Mouse (Mus musculus) gastrocnemius, adult 18-20 months (tissue): ENCODE results near the gene Cdk2. TPM values are rescaled to one million over a fixed set of nuclear protein-coding genes. Genes with fewer than 3 reads are reported as not detected.
"Not testable (repeated sequence)": the region's sequence is repeated elsewhere in the genome, so short reads cannot be mapped to it uniquely, and the experiment has no call there.

ENCODE experiments used
- DNase-seq: peaks from one replicate; pipeline ENCODE4 v3.0.0; 2021; ENCODE audit warnings: low spot score
- long read RNA-seq, 2 experiments: library from polyadenylated mRNA; stranded (forward); transcript quantifications; one replicate each; pipeline ENCODE4 v2.0.0; 2021
- total RNA-seq, 2 experiments: library from RNA; stranded (reverse); gene quantifications; 2 replicates each; pipeline ENCODE4 v1.2.3; 2021

Gene Cdk2
- total RNA-seq, result 1 to 10 TPM; 2.3 to 2.7 TPM
- long read RNA-seq, experiment 1, partial matches to known transcripts, result 0 of 1 reads
- long read RNA-seq, experiment 1, other reads (novel, unspliced or antisense), result 1 of 1 reads
- long read RNA-seq, experiment 2, partial matches to known transcripts, result 0 of 3 reads
- long read RNA-seq, experiment 2, other reads (novel, unspliced or antisense), result 0 of 3 reads

DNA sequence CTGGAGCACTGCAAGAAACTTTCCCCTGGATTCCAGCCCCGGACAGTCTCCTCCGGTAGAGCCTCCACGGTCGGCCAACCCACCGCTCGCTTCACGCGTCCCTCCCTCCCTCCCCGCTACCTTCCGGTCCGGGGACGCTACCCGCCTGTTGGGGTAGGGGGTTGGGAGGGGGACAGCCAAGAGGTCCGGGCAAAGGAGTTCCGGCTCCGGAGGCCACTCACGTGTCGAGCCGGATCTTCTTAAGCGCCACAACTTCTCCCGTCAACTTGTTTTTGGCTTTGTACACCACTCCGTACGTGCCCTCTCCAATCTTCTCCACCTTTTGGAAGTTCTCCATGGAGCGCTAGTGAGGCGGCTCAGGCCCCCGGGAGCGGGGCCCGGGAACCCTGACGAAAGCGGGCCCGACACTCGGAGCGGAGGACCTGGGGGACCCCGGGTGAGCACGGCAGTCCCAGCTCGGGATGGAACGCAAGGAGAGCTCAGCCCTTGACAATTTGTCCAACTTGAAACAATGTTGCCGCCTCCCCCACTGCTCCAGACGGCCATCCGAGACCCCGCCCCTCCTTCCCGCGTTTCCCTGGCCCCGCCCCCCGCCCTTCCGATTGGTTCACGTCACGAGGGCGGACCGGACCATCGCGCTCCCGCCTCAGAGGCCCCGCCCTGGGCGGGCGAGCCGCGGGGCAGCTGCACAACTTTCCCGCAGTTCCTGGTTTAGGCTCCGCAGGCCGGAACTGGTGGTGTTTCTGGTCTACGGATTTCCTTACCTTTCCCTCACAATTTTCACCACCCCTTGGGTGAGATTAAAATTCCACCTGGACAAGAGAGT, at the start of gene Cdk2:
TSS of gene Cdk2 (minus strand) at position 541 of the 826 bp plus-strand sequence.
- DNase-seq, result peak; percentile 93

DNA sequence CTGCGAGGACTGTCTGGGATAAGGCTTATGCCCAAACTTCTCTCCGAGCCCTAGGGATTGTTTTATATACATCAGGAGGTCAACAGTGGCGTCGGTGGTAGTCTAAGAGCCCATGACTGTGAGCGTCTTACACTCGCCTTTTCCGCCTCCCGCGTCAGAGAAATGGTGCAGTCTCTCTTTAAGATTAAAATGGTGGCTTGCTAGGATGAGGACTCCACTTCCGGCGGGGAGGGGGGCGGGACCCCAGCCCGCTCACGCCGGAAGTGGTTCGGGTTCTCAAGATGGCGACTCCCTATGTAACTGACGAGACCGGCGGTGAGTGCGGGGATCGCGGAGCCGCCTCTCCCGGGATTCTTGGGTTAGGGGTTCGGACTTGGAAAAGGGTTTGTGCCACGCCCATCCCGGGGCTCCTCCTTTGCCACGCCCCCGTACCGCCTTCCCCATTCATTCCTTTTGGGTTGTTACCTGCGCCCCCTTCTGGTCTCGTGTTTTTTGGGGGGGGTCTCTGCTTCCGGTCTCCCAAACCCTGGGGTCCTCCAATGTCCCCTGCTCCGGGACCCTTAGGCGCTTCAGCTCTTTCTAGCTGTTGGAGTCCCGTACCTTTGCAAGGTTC, 43.5 kb upstream of the Cdk2 start:
- peak; percentile 67 for DNase-seq

DNA sequence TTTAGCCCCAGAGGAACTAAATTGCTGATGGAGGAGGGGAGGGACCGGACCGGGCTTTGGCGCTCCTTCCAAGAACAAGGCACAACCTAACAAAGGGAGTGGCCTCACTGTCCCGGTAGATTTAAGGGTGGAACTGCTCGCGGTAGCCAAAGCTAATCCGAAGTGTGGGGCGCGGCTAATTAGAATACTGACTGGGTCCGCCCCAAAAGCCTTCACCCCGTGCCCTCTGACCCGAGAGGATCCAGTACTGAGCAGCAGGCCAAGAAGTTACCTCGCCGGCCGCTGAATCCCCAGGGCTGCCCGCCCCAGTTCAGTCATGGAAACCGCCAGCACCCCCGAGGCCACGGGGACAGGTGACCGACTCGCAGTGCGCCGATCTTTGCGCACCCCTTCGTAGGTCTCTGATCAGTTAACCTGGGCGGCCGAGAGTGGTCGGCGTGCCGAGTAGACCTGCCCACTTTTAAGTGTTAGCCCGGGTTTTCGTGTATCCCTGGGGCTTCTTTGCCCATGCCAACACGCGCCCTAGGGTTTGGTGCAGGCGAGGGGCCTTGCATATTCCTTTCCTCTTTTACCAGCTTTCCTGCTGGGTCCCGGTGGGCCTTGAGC, 42.9 kb upstream of the Cdk2 start, which contains the start of gene Pym1:
TSS of gene Pym1 (plus strand) at position 244 of the 606 bp plus-strand sequence.
- DNase-seq, result peak; percentile 86

DNA sequence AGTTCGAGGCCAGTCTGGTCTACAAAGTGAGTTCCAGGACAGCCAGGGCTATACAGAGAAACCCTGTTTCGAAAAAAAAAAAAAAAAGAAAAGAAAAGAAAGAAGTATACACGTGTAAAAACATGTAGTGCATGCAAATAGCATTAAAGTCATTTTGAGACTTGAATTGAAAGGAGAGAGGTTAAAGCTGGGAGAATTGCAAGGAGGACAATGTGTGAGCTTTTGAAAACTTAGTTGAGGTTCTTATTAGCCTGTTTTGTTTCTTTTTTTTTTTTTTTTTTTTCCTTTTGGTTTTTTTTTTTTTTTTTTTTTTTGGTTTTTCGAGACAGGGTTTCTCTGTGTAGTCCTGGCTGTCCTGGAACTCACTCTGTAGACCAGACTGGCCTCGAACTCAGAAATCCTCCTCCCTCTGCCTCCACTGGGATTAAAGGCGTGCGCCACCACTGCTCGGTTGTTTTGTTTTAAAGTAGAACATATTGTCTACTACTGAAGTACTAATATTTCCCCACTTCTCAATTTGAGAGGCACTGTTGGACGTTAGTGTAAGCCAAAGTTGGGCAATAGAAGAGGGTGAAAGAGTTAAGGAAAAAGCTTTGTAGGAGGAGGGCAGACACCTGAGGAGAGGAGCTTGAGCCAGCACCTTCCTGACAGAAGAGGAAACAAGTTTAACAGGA, 42.3 kb upstream of the Cdk2 start:
- DNase-seq, result no peak

DNA sequence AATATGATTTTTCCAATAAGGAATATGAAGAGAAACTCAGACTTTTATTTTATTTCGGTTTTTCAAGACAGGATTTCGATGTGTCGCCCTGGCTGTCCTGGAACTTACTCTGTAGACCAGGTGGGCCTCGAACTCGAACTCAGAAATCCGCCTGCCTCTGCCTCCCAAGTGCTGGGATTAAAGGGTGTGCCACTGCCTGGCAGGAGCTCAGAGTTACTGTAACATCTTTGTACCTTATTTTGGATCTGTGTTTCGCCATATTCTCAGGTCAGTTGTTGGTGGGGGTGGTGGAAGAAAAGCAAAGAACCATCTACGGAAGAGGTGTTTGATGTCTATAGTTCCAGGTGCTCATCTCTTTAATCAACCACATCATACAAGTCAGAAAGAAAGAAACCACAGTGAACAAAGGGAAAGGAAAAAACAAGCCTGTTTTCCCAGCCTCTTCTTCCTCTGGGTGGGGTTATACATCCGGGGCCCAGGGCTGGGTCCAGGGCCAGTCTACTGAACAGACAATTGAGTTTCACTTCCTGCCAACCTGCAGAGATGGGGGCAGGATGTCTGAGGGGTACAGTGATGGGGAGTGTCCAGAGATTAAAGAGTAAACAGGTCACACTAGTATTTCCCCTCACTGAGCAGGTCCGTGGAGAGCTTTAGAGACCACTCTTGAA, 41.2 kb upstream of the Cdk2 start:
- DNase-seq, result no peak

DNA sequence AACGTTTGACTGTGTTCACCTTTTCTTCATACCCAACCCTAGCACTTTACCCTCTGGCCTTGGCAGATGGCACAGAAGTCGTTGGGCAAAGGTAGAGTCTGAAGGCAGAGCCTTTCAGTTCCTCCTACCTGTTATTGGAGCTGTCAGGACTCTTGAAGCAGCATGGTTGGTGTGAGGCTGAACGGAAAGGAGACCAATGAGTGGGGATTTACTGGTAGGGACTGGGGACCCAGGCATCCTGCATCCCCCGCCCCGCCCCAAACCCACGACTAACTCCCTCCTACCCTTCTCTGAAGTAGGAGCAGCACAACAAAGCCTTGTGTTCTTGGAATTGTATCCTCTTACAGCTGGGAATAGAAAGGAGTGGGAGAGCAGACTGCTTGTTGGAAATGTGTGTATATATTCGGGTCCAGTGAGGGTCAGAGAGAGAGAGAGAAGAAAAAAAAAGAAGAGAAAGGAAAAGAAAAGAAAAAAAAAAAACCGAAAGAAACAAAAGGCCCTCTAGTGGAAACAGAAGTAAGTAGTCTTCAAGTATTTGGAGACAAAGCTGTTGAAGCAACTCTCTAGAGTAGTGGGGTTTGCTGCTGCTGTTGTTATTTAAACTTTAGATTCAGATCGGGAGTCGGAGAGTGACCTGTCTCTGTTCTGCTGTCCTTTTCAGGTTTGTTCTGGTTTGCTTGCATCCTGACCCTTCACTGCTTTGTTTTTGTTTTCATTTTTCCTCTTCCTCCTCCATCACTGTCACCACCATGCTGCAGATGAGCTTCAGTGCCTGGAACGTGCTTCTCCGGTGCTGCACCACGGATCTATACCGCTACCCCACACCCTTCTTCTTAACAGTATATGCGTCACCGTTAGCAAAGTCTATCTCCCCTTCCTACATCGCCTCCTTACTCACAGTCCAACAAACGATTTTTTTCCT, 40.1 kb upstream of the Cdk2 start, which contains the start of gene Dgka:
TSS of gene Dgka (minus strand) at position 176 of the 922 bp plus-strand sequence.
- no peak for DNase-seq

DNA sequence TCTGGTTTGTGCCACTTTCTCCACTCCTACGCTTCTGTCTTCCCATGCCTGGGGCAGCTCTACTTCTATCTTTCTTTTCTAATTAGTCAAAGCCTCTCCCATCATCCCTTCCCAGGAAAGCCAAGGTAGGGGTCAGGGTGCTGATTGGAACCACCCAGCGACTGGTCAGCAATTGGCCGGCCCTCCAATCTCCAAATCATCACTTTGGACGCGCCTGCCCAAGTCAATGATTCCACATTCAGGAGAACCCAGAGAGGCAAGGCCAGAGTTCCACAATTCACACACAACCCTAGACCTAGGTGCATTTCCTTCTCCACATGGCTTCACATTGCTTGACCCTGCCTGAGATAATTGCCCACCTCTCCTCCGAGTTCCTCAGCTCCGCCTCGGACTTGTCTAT, 39.4 kb upstream of the Cdk2 start:
- DNase-seq, result no peak

DNA sequence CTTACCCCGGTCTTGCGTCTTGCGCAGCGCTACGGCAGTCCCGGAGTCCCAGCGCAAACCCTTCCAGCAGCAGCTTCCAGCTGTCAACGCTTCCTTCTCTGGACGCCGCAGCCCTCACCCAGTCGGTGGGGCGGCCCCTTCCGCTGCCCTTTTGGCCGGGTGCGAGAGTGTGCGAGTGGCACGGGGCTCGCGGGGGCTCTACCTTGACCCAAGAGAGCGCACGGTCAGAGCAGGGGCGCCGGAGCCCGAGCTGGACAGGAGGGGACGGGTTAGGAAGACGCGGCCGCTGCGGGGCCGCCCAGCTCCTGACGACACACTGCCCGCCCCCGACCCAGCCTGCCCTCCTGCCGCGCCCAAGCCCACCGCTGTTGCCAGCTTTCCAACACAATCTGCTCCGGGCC, 39.0 kb upstream of the Cdk2 start:
- DNase-seq, result peak; percentile 52

DNA sequence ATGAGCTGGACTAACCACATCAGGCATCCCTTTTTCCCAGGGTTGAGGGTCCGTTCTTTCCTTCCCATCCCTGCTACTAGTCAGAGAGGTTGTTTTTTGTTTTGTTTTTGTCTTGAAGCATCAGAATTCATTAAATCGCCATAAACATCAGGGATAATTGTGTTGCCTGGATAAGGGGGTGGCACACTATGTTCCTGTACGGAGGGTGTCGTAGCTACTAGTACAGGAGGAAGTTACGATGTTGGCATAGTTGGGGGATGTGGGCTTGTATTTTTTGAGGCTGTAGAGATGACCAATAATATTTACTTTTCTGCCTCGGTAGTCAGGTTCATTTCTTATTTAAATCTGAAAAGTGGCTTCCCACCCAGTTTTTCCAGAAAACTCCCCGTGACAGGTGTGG, 38.4 kb upstream of the Cdk2 start:
- DNase-seq, result no peak

DNA sequence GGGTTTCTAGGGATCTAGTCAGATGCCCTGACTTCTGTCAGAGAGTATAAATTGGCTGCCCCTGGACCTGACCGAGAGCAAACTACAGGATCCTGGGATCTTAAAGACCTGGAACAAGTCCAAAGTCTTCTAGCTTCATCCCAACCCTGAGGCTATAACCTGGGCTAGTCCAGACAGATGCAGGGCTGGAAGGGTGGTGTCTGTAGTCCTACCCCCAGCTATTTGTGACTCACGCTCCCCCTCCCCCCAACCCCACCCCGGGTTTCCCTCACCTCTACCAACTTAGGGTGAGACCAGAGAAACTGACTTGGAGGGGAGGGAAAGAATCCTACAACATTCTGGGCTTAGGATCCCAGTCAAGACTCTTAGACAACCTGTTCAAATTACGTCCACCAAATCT, 37.8 kb upstream of the Cdk2 start:
- DNase-seq, result no peak

DNA sequence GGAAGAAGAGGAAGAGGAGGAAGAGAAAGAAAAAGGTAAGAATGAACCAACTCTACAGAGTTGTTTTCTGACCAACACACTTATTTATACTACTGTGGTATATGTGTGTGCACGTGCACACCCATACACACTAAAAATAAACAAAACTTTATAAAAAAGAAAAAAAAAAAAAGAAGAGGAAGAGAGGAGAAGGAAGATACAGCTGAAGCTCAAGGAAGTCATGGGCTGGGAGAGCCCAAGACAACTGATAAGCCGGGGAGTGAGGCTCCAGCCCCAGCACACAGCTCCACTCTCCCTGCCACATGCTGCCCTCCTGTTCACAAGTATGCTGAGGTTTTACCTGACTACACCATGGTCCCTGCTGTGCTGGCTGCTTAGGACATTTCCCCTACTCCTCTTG, 35.5 kb upstream of the Cdk2 start:
- DNase-seq, result no peak

DNA sequence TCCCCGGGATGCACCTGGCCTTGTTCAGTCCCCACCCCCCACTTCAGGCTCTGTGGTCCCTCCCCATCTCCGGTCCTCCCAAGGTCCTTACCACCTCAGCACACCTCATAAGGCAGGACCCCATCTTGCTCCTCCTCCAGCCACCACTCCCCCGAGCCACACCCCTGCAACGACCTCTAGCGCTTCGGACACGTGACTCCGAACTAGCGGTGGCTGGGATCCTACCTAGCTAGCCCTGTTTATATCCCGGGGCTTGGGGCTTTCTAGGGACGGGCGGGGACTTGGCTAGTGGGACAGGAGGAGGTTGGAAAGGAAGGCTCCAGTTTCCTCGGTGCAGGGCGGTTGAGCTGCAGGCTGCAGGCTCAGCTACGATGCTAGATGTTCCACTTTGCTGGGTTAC, 32.6 kb upstream of the Cdk2 start:
- DNase-seq, result no peak

DNA sequence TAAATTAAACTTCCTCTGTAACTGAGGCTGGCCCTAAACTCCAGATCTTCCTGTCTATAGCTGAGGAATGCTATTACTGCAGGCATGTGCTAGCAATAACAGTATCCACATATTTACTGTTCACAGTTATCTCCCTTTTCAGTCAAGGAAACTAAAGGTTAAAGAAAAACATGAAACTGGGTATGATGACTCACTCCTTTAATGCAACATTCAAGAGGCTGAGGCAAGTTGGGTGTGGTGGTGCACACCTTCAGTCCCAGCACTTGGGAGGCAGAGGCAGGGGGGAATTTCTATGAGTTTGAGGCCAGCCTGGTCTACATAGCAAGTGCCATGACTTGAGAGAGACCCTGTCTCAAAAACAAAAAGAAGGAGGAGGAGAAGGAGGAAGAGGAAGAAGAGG, 27.2 kb upstream of the Cdk2 start:
- DNase-seq, result no peak

DNA sequence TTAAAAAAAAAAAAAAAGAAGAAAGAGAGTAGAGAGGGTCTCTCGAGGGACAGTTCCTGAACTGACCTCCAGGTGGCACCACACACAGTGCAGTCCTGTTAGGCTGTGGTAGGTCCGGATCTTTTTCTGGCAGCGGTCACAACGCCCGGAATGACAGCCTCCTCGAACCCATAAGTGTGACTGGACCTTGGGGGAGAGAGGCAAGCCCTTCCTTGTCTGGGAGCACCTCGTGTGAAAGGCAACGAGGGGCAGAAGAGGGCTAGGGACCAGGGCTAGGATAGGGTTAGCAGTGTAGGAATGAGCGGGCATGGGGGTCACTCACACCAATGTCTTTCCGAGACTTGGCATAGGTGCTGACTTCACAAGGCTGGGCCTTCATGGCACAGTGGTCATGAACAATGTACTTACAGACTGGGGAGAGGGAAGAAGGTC, 26.2 kb upstream of the Cdk2 start:
- peak; percentile 73 for DNase-seq

DNA sequence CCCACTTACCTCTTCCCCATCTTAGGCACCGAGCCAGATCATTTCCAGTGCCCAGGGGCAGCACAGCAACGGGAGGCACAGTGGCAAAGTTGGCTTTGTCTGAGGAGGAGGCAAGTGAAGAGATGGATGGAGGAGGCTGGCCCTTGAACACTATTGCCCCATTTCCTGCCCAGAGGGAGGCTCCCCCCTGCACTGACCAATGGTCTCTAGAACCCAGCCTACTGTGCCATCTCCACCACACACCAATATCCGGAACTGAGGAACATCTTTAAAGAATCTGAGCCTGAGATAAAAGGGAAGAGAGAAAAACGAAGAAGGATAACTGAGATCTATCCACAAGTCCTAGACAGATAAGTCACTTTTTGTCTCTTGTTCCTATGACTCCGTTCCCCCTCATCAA, 23.2 kb upstream of the Cdk2 start:
- no peak for DNase-seq

DNA sequence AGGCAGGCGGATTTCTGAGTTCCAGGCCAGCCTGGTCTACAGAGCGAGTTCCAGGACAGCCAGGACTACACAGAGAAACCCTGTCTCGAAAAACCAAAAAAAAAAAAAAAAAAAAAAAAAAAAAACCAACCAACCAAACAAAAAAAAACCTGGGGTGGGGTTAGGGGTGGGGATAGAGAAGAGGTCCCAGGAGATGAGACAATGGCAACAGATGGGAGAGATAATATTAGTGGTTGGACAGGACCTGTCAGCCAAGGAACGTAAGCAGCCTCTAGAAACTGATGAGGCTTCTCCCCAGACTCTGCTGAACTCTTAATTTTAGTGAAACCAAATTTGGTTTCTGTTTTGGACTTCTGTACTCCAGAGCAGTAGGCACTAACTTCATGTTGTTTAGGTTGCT, 20.6 kb upstream of the Cdk2 start:
- DNase-seq, result not testable (repeated sequence)

DNA sequence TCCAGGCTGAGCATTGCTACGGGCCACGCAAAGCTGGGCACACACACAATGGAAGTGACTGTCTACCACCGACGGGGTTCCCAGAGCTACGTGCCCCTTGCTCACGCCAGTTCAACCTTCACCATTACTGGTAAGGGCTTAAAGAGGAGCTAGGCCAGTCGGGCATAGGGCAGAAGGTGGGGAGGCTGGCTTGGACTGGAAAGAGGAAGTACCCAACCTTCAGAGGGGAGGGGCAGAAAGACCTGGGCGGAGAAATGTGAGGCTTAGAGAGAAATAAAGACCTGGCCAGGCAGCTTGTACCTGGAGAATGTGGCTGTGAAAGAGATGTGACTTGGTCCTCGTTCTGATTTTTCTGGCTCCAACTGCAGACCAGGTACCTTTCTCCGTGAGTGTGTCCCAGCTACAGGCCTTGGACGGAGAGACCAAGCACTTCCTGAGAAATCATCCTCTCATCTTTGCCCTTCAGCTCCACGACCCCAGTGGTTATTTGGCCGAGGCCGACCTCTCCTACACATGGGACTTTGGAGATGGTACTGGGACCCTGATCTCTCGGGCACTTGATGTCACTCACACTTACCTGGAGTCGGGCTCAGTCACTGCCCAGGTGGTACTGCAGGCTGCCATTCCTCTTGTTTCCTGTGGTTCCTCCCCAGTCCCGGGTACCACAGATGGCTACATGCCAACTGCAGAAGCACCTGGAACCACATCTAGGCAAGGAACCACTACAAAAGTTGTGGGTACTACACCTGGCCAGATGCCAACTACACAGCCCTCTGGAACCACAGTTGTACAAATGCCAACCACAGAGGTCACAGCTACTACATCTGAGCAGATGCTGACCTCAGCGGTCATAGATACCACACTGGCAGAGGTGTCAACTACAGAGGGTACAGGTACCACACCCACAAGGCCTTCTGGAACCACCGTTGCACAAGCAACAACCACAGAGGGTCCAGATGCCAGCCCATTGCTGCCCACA, 11.0 kb upstream of the Cdk2 start:
- DNase-seq, result no peak

DNA sequence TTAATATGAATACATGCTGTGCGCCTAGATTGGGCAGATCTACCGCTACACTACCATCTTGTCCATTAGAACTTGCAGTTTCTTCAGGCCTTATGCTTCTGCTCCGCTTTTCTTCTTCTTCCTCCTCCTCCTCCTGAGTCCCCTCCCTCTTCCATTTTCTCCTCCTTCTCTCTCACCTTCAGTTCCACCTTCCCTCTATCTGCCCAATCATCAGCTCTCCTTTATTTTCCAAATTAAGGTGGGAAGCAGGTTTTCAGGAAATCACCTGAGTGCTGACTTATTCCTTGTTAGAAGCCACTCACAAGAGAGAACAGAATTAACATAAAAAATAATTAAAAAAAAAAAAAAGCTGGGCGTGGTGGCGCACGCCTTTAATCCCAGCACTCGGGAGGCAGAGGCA, 6.5 kb upstream of the Cdk2 start:
- DNase-seq, result not testable (repeated sequence)

DNA sequence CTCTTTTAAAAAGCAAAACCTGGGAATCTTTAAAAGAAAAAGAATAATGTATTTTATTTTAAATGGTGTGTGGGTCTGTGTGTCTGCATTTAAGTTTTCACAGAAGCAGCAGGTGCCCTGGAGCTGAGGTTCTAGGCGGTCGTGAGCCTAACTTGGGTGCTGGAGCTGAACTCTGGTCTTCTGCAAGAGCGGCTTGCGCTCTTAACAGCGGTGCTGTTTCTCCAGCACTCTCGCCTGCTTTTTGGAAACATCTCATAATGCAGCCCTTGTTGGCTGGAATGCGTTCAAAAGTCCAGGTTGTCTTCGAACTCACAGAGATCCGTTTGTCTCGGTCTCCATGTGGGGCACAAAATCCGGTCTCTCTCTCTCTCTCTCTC, 474 bp upstream of the Cdk2 start:
- DNase-seq, result no peak
